Mouse (Mus musculus) neural tube, embryonic 11.5 days (tissue): ENCODE measurements around the gene Ttc4. TPM values are rescaled to one million over a fixed set of nuclear protein-coding genes. Genes with fewer than 3 reads are reported as not detected.

Experiments
- ATAC-seq: fragments of 200-750 bp; cut with Nextera tagmentation; 2 replicates; pipeline ENCODE4 v1.8.0; 2017; ENCODE audit warnings: moderate number of reproducible peaks, mild to moderate bottlenecking, moderate TSS enrichment, moderate library complexity; ENCODE audit not compliant: insufficient read depth, low FRiP score, low TSS enrichment
- DNase-seq: peaks from one replicate; pipeline ENCODE4 v3.0.0-alpha.2; 2015; ENCODE audit warnings: low spot score
- H3K27ac ChIP-seq: fragments of 300-500 bp; sonication (generic); 2 replicates; pipeline ENCODE4 v1.5.1; 2014; ENCODE audit warnings: low read depth, mild to moderate bottlenecking, low read length
- H3K27me3 ChIP-seq: fragments of 300-500 bp; sonication (generic); 2 replicates; pipeline ENCODE4 v1.6.1; 2014; ENCODE audit warnings: mild to moderate bottlenecking, low read length, mixed read lengths; ENCODE audit not compliant: control insufficient read depth, insufficient read depth
- H3K36me3 ChIP-seq: fragments of 300-500 bp; sonication (generic); 2 replicates; pipeline ENCODE4 v1.6.1; 2014; ENCODE audit warnings: mild to moderate bottlenecking, low read length, moderate library complexity, mixed read lengths; ENCODE audit not compliant: control insufficient read depth, insufficient read depth
- H3K4me1 ChIP-seq: fragments of 300-500 bp; sonication (generic); 2 replicates; pipeline ENCODE4 v1.6.1; 2014; ENCODE audit warnings: low read length, mixed read lengths; ENCODE audit not compliant: control insufficient read depth, insufficient read depth
- H3K4me2 ChIP-seq: fragments of 300-500 bp; sonication (generic); 2 replicates; pipeline ENCODE4 v1.6.1; 2014; ENCODE audit warnings: low read depth, mild to moderate bottlenecking, moderate library complexity
- H3K4me3 ChIP-seq: fragments of 300-500 bp; sonication (generic); 2 replicates; pipeline ENCODE4 v1.5.1; 2014; ENCODE audit warnings: low read depth, low read length
- H3K9ac ChIP-seq: fragments of 300-500 bp; sonication (generic); 2 replicates; pipeline ENCODE4 v1.6.1; 2014; ENCODE audit warnings: mild to moderate bottlenecking, low read length
- H3K9me3 ChIP-seq: fragments of 300-500 bp; sonication (generic); 2 replicates; pipeline ENCODE4 v1.6.1; 2016; ENCODE audit warnings: low read length; ENCODE audit not compliant: control insufficient read depth
- WGBS: fragments of 180-500 bp; shearing (Covaris S2); extraction: QIAGEN DNeasy Blood & Tissue Kit; methylation state at CpG from one replicate; pipeline ENCODE4 v1.1.7; 2014; 5-methylcytosine and 5-hydroxymethylcytosine counted together
- polyA plus RNA-seq: library from polyadenylated mRNA; unstranded; fragments of >200 nt; fragmentation: Nextera tagmentation; extraction: Ambion mirVana; gene quantifications from 2 replicates; pipeline ENCODE4 v1.2.1, GENCODE M21; 2014

The Ttc4 gene
- polyA plus RNA-seq, 1 experiment from 2014 or later: 114 TPM

- ATAC-seq (no peak), DNase-seq (no peak)
- Histone ChIP-seq H3K36me3 (no peaks in the 10 kb centered on the region), H3K27ac (no peak overlapping the region), H3K4me1 (no peaks in the 10 kb centered on the region), H3K27me3 (no peaks in the 10 kb centered on the region), H3K9me3 (no peaks in the 10 kb centered on the region), H3K4me3 (no peak overlapping the region), H3K9ac (no peak overlapping the region), H3K4me2 (no peak overlapping the region)
- 29% methylated on average over 8 of the region's 8 CpGs for WGBS
Observed at GRCm38 (mm10) chr4:106643483-106644217, 35.1 kb downstream of the Ttc4 start.

- H3K4me2 ChIP-seq: no peak overlapping the region
- no peak overlapping the region for H3K27ac ChIP-seq
- 48% methylated on average over 9 of the region's 9 CpGs for WGBS
Observed at GRCm38 (mm10) chr4:106634086-106634479, 44.7 kb downstream of the Ttc4 start.

DNA sequence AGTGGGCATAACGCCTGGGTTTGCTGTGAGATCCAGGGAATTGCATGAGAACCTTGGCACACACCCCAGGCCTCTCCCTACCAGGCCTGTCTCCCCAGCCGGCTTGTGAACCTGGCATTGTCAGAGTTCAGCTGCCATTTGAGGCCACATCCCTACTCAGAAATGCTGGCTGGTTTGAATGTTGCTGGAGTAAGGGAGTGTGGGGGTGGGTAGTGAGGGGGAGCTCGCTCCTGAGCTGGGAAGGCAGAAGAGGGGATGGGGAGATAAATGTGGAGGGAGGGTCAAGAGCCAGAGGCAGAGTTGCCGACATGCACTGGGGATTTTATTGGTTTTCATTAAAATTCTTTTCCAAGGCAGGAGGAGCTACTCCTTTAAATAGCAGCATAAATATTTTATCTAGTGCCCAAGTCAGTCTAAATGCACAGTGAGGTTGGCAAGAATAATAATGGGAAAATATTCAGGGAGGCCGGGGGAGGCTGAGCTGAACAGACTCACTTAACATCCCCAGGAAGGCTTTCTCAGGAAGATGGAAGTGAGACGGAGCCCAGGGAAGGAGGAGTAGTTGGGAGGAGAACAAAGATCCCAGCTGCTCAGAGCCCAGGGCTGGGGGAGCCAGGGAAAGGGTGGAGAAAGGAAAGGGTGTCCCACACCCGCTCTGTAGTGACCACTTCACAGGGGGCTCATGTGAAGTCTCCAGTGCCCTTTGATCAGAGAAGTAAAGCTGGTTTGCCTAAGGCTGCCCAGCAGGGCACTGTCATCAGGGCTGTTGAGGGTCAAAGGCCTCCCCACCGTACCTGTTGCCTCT, 45.3 kb downstream of the Ttc4 start:
- WGBS: 36% methylated on average over 8 of the region's 8 CpGs
- Histone ChIP-seq H3K36me3 (no peaks in the 10 kb centered on the region), H3K27ac (no peak overlapping the region), H3K4me2 (no peak overlapping the region), H3K9ac (peak overlapping the region; percentile 14; the same call in 1 of the 2 replicates), H3K9me3 (no peaks in the 10 kb centered on the region), H3K4me3 (no peak overlapping the region), H3K4me1 (no peaks in the 10 kb centered on the region), H3K27me3 (no peaks in the 10 kb centered on the region)
- no peak for DNase-seq
- ATAC-seq: no peak

More at GRCm38 (mm10) chr4:106634086-106634479, 44.7 kb downstream of the Ttc4 start:
- ATAC-seq (no peak), DNase-seq (no peak)
- Histone ChIP-seq H3K36me3 (no peaks in the 10 kb centered on the region), H3K4me3 (no peak overlapping the region), H3K4me1 (no peaks in the 10 kb centered on the region), H3K9ac (no peak overlapping the region), H3K27me3 (no peaks in the 10 kb centered on the region), H3K9me3 (no peaks in the 10 kb centered on the region)

DNA sequence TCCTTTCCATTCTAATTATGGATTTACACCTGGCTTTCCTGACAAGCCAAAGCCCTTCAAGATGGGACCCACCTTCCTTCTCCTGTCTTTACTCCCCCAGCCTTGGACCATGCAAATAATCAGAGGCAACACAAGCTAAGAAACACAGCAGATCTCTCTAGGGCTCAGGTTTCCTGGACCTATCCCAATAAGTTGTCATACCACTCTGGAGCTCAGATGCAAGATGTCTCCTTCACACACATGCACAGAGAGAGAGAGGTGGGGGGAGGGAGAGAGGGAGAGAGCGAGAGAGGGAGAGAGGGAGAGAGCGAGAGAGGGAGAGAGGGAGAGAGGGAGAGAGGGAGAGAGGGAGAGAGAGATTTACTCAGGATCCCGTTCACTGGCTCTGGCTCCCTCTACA, 46.4 kb downstream of the Ttc4 start:
- Histone ChIP-seq H3K36me3 (no peaks in the 10 kb centered on the region), H3K4me1 (no peaks in the 10 kb centered on the region), H3K9me3 (no peaks in the 10 kb centered on the region), H3K27ac (no peak overlapping the region), H3K9ac (no peak overlapping the region), H3K4me2 (no peak overlapping the region), H3K27me3 (no peaks in the 10 kb centered on the region), H3K4me3 (no peak overlapping the region)
- DNase-seq: no peak
- no peak for ATAC-seq
- WGBS: 55% methylated on average over 1 of the region's 3 CpGs

GRCm38 (mm10) chr4:106630333-106631220, 48.2 kb downstream of the Ttc4 start:
- DNase-seq (peak; percentile 61), ATAC-seq (0 out of 2 replicates have a peak, but pooled peaks have one; percentile 38)
- no peaks in the 10 kb centered on the region for H3K4me1 ChIP-seq
- 29% methylated on average over 14 of the region's 14 CpGs for WGBS
- no peaks in the 10 kb centered on the region for H3K9me3 ChIP-seq
- no peaks in the 10 kb centered on the region for H3K36me3 ChIP-seq
- H3K27me3 ChIP-seq: no peaks in the 10 kb centered on the region
- H3K9ac ChIP-seq: no peak overlapping the region
- H3K4me2 ChIP-seq: no peak overlapping the region
- H3K4me3 ChIP-seq: no peak overlapping the region
- no peak overlapping the region for H3K27ac ChIP-seq

DNA sequence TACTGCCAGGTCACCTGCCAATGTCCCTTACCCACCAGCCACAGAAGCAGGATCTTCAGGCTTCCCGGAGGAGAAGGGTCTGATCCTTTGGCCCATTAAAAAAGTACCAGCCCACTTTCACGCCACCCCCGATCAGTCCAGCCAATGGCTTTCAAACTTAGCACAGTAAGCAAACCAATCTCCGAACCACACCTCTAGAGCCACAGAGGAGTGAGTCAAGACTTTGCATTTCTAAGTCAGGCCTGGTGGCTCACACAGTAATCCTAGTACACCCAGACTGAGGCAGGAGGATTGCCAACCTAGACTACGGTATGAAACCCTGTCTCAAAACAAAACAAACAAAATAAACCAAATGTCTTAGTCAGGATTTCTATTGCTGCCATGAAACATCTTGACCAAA, 49.4 kb downstream of the Ttc4 start:
- no peaks in the 10 kb centered on the region for H3K36me3 ChIP-seq
- H3K4me1 ChIP-seq: no peaks in the 10 kb centered on the region
- WGBS: 76% methylated on average over 5 of the region's 5 CpGs
- H3K4me3 ChIP-seq: no peak overlapping the region
- ATAC-seq (no peak), DNase-seq (no peak)
- H3K4me2 ChIP-seq: no peak overlapping the region
- no peak overlapping the region for H3K27ac ChIP-seq
- H3K9ac ChIP-seq: no peak overlapping the region
- H3K27me3 ChIP-seq: peaks cover 3% of the 10 kb centered on the region; the same call in 1 of the 2 replicates
- H3K9me3 ChIP-seq: no peaks in the 10 kb centered on the region

GRCm38 (mm10) chr4:106628650-106629360, 49.9 kb downstream of the Ttc4 start:
- H3K36me3 ChIP-seq: no peaks in the 10 kb centered on the region
- H3K27me3 ChIP-seq: peaks cover 6% of the 10 kb centered on the region; the same call in 1 of the 2 replicates
- DNase-seq (no peak), ATAC-seq (no peak)
- H3K4me3 ChIP-seq: no peak overlapping the region
- no peaks in the 10 kb centered on the region for H3K4me1 ChIP-seq
- no peak overlapping the region for H3K4me2 ChIP-seq
- WGBS: 57% methylated on average over 9 of the region's 9 CpGs
- H3K9ac ChIP-seq: no peak overlapping the region
- H3K9me3 ChIP-seq: no peaks in the 10 kb centered on the region
- H3K27ac ChIP-seq: no peak overlapping the region

GRCm38 (mm10) chr4:106627809-106628208, 50.9 kb downstream of the Ttc4 start:
- no peaks in the 10 kb centered on the region for H3K36me3 ChIP-seq
- ATAC-seq (no peak), DNase-seq (no peak)
- H3K4me2 ChIP-seq: no peak overlapping the region
- no peaks in the 10 kb centered on the region for H3K4me1 ChIP-seq
- H3K9me3 ChIP-seq: no peaks in the 10 kb centered on the region
- no peak overlapping the region for H3K27ac ChIP-seq
- H3K9ac ChIP-seq: no peak overlapping the region
- peaks cover 16% of the 10 kb centered on the region for H3K27me3 ChIP-seq
- WGBS: 81% methylated on average over 5 of the region's 5 CpGs
- H3K4me3 ChIP-seq: no peak overlapping the region
